Mouse (Mus musculus) gastrocnemius, adult 18-20 months (tissue): ENCODE data around the gene Pla1a. TPM values are rescaled to one million over a fixed set of nuclear protein-coding genes. Genes with fewer than 3 reads are reported as not detected.

Experiments used
- DNase-seq: peaks from one replicate; pipeline ENCODE4 v3.0.0; 2021; ENCODE audit warnings: low spot score
- total RNA-seq, 2 experiments: library from RNA; stranded (reverse); gene quantifications; 2 replicates each; pipeline ENCODE4 v1.2.3; 2021

The Pla1a gene
- total RNA-seq, 2 experiments from 2014 or later: 3.3 to 6.8 TPM

DNA sequence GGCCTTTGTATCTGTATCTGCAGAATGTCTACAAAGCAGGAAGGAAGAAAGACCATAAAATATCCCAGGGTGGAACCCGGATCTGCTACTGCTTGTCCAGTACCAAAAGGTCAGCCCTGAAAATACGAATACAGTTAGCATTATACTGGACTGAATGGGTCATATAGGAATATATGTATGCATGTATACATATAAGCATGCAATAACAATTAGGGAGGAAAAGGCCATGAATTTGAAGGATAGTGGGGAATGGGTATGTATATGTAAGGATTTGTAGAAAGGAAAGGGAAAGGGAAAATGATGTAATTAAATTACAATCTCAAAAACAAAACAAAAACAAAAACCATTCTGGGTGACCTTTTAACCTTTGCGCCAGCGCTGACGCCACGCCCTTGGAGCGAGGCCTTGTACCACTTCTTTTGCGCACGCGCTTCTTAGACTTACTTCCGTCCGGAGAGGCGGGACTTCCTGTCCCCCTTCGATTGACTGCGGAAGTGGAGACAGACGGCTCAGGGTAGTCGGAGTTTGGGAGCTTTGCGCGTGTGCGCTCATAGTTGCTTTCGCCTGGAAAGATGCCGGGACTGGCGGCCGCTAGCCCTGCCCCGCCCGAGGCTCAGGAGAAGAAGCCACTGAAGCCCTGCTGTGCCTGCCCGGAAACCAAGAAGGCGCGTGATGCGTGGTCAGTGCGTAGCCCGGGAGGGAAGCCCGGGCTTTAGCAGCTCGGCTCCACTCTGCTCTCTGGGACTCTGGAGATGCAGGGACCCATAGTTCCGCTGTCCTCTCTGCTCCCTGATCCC lies 86.2 kb downstream of the Pla1a start, which contains the start of the genes Cox17 and Gm21987:
Gene Cox17, plus strand, starts transcription at position 463 of the 797 bp plus-strand sequence.
Gene Gm21987, plus strand, starts transcription at position 512 of the 797 bp plus-strand sequence.
- peak; percentile 96 for DNase-seq

Other genes with a start within 250 kb of the Pla1a start
- gene Nr1i2, start 138.3 kb downstream of the Pla1a start, total RNA-seq: under 1 TPM in 1 of 2 experiments, not detected in 1; 0.09 TPM
- gene Maats1, start 91.0 kb downstream of the Pla1a start, total RNA-seq: not detected
- 100 to 1,000 TPM; 176 to 177 TPM for gene Cox17, start 86.2 kb downstream of the Pla1a start, total RNA-seq
- gene Gm21987, start 86.1 kb downstream of the Pla1a start, total RNA-seq: not detected
- 10 to 100 TPM; 51.5 to 55.8 TPM for gene Popdc2, start 70.9 kb downstream of the Pla1a start, total RNA-seq
- 10 to 100 TPM; 16.4 to 18.1 TPM for gene Adprh, start 19.6 kb upstream of the Pla1a start, total RNA-seq
- gene Cd80, start 22.4 kb upstream of the Pla1a start, total RNA-seq: under 1 TPM in 1 of 2 experiments, not detected in 1; 0.19 TPM
- 10 to 100 TPM; 45.9 to 46.2 TPM for gene Timmdc1, start 89.5 kb upstream of the Pla1a start, total RNA-seq
- 1 to 10 TPM; 7.5 to 9.4 TPM for gene Poglut1, start 117.1 kb upstream of the Pla1a start, total RNA-seq
- gene Tmem39a, start 125.6 kb upstream of the Pla1a start, total RNA-seq: 10 to 100 TPM; 13.4 to 16.7 TPM